Mouse (Mus musculus) limb, embryonic 12.5 days (tissue): ENCODE data around the gene Lpar5. TPM values are rescaled to one million over a fixed set of nuclear protein-coding genes. Genes with fewer than 3 reads are reported as not detected.
"Not testable (repeated sequence)": the region's sequence is repeated elsewhere in the genome, so short reads cannot be mapped to it uniquely, and the experiment has no call there.

Experiments used
- ATAC-seq: fragments of 200-750 bp; cut with Nextera tagmentation; 2 replicates; pipeline ENCODE4 v1.8.0; 2017; ENCODE audit warnings: low read depth, moderate TSS enrichment; ENCODE audit not compliant: insufficient number of reproducible peaks, insufficient read depth, low FRiP score, low TSS enrichment
- H3K27ac ChIP-seq: fragments of 300-500 bp; sonication (generic); 2 replicates; pipeline ENCODE4 v1.5.1; 2016; ENCODE audit warnings: mild to moderate bottlenecking, moderate library complexity
- H3K27me3 ChIP-seq: fragments of 300-500 bp; sonication (generic); 2 replicates; pipeline ENCODE4 v1.6.1; 2016; ENCODE audit warnings: mild to moderate bottlenecking, moderate library complexity
- H3K36me3 ChIP-seq: fragments of 300-500 bp; sonication (generic); 2 replicates; pipeline ENCODE4 v1.6.1; 2016; ENCODE audit warnings: mild to moderate bottlenecking, moderate library complexity
- H3K4me1 ChIP-seq: fragments of 300-500 bp; sonication (generic); replicated peaks from 2 replicates; pipeline ENCODE4 v1.6.1; 2016
- H3K4me2 ChIP-seq: fragments of 300-500 bp; sonication (generic); 2 replicates; pipeline ENCODE4 v1.6.1; 2016; ENCODE audit warnings: mild to moderate bottlenecking, moderate library complexity
- H3K4me3 ChIP-seq: fragments of 300-500 bp; sonication (generic); replicated peaks from 2 replicates; pipeline ENCODE4 v1.5.1; 2016; ENCODE audit warnings: mild to moderate bottlenecking
- H3K9ac ChIP-seq: fragments of 300-500 bp; sonication (generic); replicated peaks from 2 replicates; pipeline ENCODE4 v1.6.1; 2016; ENCODE audit warnings: mild to moderate bottlenecking, moderate library complexity
- H3K9me3 ChIP-seq: fragments of 300-500 bp; sonication (generic); 2 replicates; pipeline ENCODE4 v1.6.1; 2016; ENCODE audit warnings: mild to moderate bottlenecking, moderate library complexity
- WGBS: fragments of 180-500 bp; shearing (Covaris S2); methylation state at CpG from one replicate; pipeline ENCODE4 v1.1.7; 2016; 5-methylcytosine and 5-hydroxymethylcytosine counted together
- polyA plus RNA-seq: library from polyadenylated mRNA; unstranded; fragments of >200 nt; fragmentation: Nextera tagmentation; extraction: Ambion mirVana; gene quantifications from 2 replicates; pipeline ENCODE4 v1.2.1, GENCODE M21; 2016

The Lpar5 gene
- 0.18 and 0.20 TPM in 2 replicates for polyA plus RNA-seq

DNA sequence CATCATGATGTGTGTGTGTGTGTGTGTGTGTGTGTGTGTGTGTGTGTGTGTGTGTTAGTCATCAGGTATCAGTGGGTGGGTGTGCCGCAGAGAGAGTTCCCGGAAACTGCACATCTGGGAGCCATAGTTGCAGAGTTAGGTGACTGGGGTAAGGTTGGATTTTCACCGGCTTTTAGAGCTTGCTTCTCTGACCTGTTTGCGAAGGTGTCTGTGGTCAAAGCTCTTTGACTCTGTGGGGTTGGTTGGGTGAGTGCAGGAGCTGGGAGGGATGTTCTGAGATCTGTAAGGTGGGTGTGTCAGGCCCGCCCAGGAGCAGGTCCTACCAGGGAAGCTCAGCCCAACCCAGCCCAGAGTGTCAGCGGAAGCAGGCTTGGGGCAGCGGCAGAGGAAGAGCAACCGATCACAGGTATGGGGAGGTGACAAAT lies at the start of gene Lpar5:
Gene Lpar5 (plus strand): TSS at position 350 of the 425 bp plus-strand sequence.
- ATAC-seq = no peak
- no peaks in the 10 kb centered on the region for H3K36me3 ChIP-seq
- no peak within 1 kb of the TSS for H3K4me2 ChIP-seq
- H3K4me3 ChIP-seq = no peak within 1 kb of the TSS
- H3K27ac ChIP-seq = no peak within 1 kb of the TSS
- H3K9ac ChIP-seq = no peak within 1 kb of the TSS
- peaks cover 13% of the 10 kb centered on the region for H3K4me1 ChIP-seq
- H3K27me3 ChIP-seq = 0 out of 2 replicates have a peak, but pooled peaks cover 8% of the 10 kb centered on the region
- no peaks in the 10 kb centered on the region for H3K9me3 ChIP-seq
- WGBS = 40% methylated on average over 8 of the region's 8 CpGs

DNA sequence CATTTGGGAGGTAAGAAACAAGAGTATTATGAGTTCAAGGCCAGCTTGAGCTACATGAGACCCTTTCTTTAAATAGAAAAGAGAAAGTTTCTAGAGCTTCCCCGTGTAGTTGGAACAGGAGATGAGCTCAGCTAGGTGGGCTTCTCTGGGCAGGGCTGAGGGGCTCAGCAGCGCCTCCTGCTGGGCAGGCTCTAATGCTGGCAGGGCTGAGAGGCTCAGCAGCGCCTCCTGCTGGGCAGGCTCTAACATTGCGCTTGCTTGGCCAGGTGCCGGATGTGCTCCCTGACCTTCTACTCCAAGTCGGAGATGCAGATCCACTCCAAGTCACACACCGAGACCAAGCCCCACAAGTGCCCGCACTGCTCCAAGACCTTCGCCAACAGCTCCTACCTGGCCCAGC lies 37.2 kb upstream of the Lpar5 start:
- ATAC-seq = 0 out of 2 replicates have a peak, but pooled peaks have one; percentile 40
- not testable (repeated sequence) for H3K4me2 ChIP-seq, H3K9ac ChIP-seq, H3K9me3 ChIP-seq, H3K4me3 ChIP-seq, H3K27ac ChIP-seq, H3K4me1 ChIP-seq, H3K27me3 ChIP-seq
- WGBS = 30% methylated on average over 6 of the region's 9 CpGs
- H3K36me3 ChIP-seq = peaks cover 85% of the 10 kb centered on the region

DNA sequence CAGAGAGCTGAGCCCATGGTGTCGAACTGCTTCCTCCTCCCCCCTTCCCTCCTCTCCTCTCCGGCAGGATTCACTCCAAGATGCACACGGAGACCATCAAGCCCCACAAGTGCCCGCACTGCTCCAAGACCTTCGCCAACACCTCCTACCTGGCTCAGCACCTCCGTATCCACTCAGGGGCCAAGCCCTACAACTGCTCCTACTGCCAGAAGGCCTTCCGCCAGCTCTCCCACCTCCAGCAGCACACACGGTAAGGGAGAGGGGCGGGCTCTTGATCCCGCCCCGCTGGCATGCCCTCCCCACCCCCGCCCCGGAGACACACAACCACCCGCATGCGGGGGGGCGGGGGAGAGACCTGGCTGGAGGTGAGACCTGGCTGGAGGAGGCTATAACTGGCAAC lies 36.1 kb upstream of the Lpar5 start:
- no peak for ATAC-seq
- H3K9me3 ChIP-seq = no peaks in the 10 kb centered on the region
- peaks cover 84% of the 10 kb centered on the region for H3K36me3 ChIP-seq
- no peaks in the 10 kb centered on the region for H3K4me1 ChIP-seq
- no peak overlapping the region for H3K27ac ChIP-seq
- WGBS = 91% methylated on average over 16 of the region's 16 CpGs
- no peak overlapping the region for H3K4me3 ChIP-seq
- H3K9ac ChIP-seq = no peak overlapping the region
- no peaks in the 10 kb centered on the region for H3K27me3 ChIP-seq
- no peak overlapping the region for H3K4me2 ChIP-seq

DNA sequence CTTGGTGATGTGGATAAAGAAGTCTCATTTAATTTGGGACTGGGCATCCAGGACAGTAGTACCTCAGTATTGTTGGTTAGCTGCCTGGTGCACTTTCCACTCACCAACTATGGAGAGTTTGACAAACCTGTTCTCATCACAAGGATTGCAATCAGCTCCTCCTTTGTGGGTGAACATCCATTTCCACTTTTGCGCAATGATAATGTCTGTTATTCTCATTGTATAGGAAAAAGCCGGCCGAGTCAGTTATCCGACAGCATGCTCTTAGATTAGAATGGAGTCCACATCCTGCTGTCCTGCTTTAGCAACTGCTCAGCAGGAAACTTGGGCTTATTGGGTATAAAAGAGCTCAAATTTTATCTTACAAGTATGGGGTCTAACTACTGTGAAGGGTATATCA lies 29.1 kb upstream of the Lpar5 start:
- Histone ChIP-seq H3K36me3 (peaks cover 59% of the 10 kb centered on the region), H3K4me1 (peaks cover 11% of the 10 kb centered on the region), H3K27ac (peak overlapping the region; percentile 77), H3K9me3 (no peaks in the 10 kb centered on the region), H3K4me3 (peak overlapping the region; percentile 64), H3K27me3 (no peaks in the 10 kb centered on the region), H3K4me2 (peak overlapping the region; percentile 54), H3K9ac (peak overlapping the region; percentile 44; the same call in 1 of the 2 replicates)
- no peak for ATAC-seq
- 90% methylated on average over 4 of the region's 4 CpGs for WGBS

DNA sequence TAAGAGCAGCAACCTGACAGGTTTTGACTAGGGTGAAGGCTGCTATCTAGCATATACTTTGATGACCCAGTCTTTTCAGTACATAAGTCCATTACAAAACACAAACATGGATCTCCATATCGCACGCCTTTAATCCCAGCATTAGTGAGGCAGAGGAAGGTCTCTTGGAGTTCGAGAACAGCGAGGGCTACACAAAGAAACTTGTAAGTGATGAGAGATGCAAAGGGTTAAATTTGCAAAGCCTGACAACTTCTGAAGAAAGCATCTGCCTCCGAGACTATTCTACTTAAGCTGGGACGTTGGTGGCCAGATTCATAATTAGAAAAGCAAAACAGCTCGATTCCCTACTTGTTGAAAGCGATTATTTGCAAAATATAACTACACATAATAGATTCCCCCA lies 28.6 kb upstream of the Lpar5 start:
- no peaks in the 10 kb centered on the region for H3K9me3 ChIP-seq
- peaks cover 11% of the 10 kb centered on the region for H3K4me1 ChIP-seq
- ATAC-seq = peak; percentile 15; the same call in 1 of the 2 replicates
- peaks cover 59% of the 10 kb centered on the region for H3K36me3 ChIP-seq
- H3K9ac ChIP-seq = peak overlapping the region; percentile 44
- peak overlapping the region; percentile 77 for H3K27ac ChIP-seq
- peak overlapping the region; percentile 54 for H3K4me2 ChIP-seq
- peak overlapping the region; percentile 64 for H3K4me3 ChIP-seq
- 6% methylated on average over 8 of the region's 8 CpGs for WGBS
- no peaks in the 10 kb centered on the region for H3K27me3 ChIP-seq

DNA sequence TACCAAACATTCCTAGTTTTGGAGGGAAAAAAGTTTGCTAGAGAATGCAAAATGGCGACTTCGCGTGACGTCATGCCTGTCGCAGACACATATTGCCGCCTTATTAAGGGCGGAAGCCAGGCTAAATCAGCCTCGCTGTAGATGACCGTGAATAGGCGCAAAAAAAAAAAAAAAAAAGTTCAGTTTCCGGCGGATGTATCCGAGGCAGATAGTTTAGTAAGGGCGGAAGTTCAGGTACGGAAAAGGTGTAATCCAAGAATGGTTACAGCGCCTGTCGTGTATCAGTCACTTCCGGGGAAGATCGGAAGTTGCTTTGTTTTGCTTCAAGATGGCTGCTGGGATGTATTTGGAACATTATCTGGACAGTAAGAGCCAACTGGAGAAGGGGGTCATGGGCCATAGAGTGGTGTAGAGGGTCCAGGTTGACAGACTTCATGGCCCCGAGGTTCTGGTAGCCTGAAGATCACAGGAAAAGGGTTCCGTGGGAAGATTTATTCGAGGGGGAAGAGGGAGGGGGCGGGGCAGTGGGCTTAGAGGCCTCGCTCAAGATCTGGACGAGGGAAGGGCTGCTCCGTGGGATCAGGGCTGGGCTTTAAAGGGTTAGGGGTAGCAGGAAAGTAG lies 28.1 kb upstream of the Lpar5 start, which contains the start of gene Ing4:
Gene Ing4 (plus strand): TSS at position 228 of the 621 bp plus-strand sequence.
- H3K36me3 ChIP-seq = peaks cover 62% of the 10 kb centered on the region

DNA sequence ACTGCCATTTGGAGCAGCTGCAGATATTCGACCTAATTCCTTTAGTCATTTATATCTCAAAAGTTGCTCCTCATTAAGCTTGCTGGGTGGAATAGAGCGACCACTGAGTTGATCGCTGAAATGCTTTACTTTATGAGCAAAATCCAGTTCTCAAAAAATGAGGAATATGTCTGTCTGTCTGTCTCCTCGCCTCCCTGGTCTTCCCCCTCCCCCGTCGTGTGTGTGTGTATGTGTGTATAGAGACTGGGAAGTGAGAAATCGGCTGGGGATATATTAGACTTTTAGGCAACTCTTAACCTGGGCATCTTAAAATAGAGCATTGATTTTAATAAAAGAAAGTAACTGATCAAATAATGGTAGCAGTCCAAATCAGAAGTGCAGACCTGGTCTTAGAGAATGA lies 27.5 kb upstream of the Lpar5 start:
- Histone ChIP-seq H3K4me2 (peak overlapping the region; percentile 82), H3K4me1 (peaks cover 11% of the 10 kb centered on the region), H3K27me3 (no peaks in the 10 kb centered on the region), H3K36me3 (peaks cover 62% of the 10 kb centered on the region), H3K9me3 (no peaks in the 10 kb centered on the region), H3K4me3 (peak overlapping the region; percentile 64), H3K27ac (peak overlapping the region; percentile 81), H3K9ac (peak overlapping the region; percentile 72)
- 16% methylated on average over 7 of the region's 7 CpGs for WGBS
- no peak for ATAC-seq

More for the DNA sequence above, 28.1 kb upstream of the Lpar5 start, which contains the start of gene Ing4:
- Histone ChIP-seq H3K4me3 (peak within 1 kb of the TSS; percentile 64), H3K4me2 (peak within 1 kb of the TSS; percentile 82), H3K27me3 (no peaks in the 10 kb centered on the region), H3K9me3 (no peaks in the 10 kb centered on the region), H3K9ac (peak within 1 kb of the TSS; percentile 72), H3K27ac (peak within 1 kb of the TSS; percentile 81), H3K4me1 (peaks cover 11% of the 10 kb centered on the region)
- peak; percentile 94 for ATAC-seq
- WGBS = under 1% methylated on average over 26 of the region's 26 CpGs

DNA sequence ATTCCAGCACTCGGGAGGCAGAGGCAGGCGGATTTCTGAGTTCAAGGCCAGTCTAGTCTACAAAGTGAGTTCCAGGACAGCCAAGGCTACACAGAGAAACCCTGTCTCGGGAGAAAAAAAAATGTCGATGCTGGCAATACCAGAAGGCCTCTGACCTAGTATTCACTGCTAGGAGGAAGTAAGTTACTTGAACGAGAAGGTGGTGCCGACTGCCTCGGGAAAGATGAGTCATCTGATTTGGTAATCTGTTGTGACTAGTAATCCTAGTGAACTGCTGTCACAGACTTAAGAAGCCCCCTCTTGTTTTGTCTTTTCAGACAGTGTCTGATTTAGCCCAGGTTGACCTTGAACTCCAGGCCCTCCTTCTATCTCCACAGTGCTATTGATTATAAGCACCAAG lies 26.7 kb upstream of the Lpar5 start:
- Histone ChIP-seq H3K9ac (no peak overlapping the region), H3K9me3 (no peaks in the 10 kb centered on the region), H3K36me3 (peaks cover 62% of the 10 kb centered on the region), H3K4me1 (peaks cover 11% of the 10 kb centered on the region), H3K27ac (no peak overlapping the region), H3K4me2 (peak overlapping the region; percentile 82), H3K27me3 (no peaks in the 10 kb centered on the region), H3K4me3 (peak overlapping the region; percentile 64; the same call in 1 of the 2 replicates)
- 89% methylated on average over 7 of the region's 7 CpGs for WGBS
- no peak for ATAC-seq

DNA sequence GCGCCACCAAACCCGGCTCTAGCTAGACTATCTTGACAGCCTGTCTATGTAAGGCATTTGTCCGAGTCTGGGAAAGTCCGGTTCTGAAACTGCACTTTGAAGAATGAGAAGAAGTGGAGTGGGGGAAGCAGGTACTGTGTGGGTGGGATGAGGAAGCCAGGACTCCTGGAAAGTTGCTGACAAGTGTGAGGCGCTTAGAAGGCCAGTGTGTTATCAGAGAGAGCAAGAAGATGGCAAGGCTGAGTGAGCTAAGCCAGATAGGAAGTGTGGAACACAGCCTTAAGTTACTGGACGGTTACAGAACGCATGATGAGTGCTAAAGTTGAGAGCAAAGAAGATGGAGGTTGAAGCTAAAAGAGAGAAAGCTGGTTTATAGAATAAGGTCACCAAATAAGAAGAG lies 25.6 kb upstream of the Lpar5 start:
- no peak for ATAC-seq
- Histone ChIP-seq H3K9me3 (no peaks in the 10 kb centered on the region), H3K36me3 (peaks cover 63% of the 10 kb centered on the region), H3K4me2 (no peak overlapping the region), H3K27me3 (no peaks in the 10 kb centered on the region), H3K4me3 (no peak overlapping the region), H3K4me1 (peaks cover 11% of the 10 kb centered on the region), H3K27ac (no peak overlapping the region), H3K9ac (no peak overlapping the region)
- WGBS = 95% methylated on average over 7 of the region's 7 CpGs

DNA sequence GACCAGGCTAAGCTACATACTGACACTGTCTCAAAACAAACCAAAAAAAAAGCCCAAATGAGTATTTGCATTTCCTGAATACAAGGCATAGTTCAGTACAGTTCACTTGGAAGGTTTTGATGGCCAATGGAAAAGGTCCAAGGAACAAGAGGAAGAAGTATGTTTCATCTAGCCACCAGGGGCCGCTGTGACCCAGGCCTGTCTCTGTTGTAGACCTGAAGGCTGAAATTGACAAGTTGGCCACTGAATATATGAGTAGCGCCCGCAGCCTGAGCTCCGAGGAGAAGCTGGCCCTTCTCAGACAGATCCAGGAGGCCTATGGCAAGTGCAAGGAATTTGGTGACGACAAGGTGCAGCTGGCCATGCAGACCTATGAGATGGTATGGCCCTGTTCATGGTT lies 21.0 kb upstream of the Lpar5 start:
- Histone ChIP-seq H3K27me3 (no peaks in the 10 kb centered on the region), H3K36me3 (peaks cover 92% of the 10 kb centered on the region)
- 48% methylated on average over 5 of the region's 5 CpGs for WGBS

DNA sequence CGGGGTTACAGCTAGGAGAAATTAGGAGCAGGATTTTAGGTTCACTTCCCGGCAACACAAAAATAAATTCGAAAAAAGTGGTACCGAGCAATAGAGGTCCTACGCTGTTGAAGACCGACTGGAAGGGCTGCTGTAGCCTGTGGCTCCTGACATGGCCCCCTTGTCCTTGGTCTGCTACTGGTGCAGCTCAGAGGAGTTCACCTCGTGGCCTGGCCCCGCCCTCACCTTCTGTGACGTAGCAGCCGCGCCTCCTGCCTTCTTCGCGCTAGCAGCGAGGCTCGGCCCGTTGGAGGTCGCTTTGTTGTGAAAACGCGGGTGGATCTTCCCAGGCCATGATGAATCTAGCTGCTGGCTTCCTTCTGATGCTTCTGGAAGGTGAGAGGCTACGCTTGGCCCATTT lies 18.0 kb upstream of the Lpar5 start, which contains the start of gene Acrbp:
Gene Acrbp (plus strand): TSS at position 12 of the 400 bp plus-strand sequence.
- Histone ChIP-seq H3K36me3 (peaks cover 100% of the 10 kb centered on the region), H3K9me3 (no peaks in the 10 kb centered on the region), H3K4me1 (no peaks in the 10 kb centered on the region), H3K4me2 (no peak within 1 kb of the TSS), H3K27me3 (no peaks in the 10 kb centered on the region), H3K9ac (0 out of 2 replicates have a peak within 1 kb of the TSS, but pooled peaks have one; percentile 8), H3K4me3 (no peak within 1 kb of the TSS), H3K27ac (no peak within 1 kb of the TSS)
- no peak for ATAC-seq
- WGBS = 40% methylated on average over 20 of the region's 20 CpGs

More for the DNA sequence above, 21.0 kb upstream of the Lpar5 start:
- Histone ChIP-seq H3K9ac (no peak overlapping the region), H3K4me2 (no peak overlapping the region), H3K4me1 (no peaks in the 10 kb centered on the region), H3K4me3 (no peak overlapping the region), H3K27ac (no peak overlapping the region), H3K9me3 (no peaks in the 10 kb centered on the region)
- ATAC-seq = no peak
